Mouse (Mus musculus) mesoderm, embryonic 11.5 days (tissue): ENCODE measurements at regions not wholly inside any gene's neighbourhood (a gene's known extent, or its start where the extent isn't known, plus 50 kb on each side); places are given as distances from the start of the nearest gene placed in this dataset.

Source experiments
- DNase-seq: peaks from one replicate; pipeline ENCODE4 v3.0.0-alpha.2; 2012; ENCODE audit warnings: low read depth, low spot score

GRCm38 (mm10) chr9:13978842-13979241 is 151.3 kb downstream of the Fam76b start:
- DNase-seq: peak; percentile 81

DNA sequence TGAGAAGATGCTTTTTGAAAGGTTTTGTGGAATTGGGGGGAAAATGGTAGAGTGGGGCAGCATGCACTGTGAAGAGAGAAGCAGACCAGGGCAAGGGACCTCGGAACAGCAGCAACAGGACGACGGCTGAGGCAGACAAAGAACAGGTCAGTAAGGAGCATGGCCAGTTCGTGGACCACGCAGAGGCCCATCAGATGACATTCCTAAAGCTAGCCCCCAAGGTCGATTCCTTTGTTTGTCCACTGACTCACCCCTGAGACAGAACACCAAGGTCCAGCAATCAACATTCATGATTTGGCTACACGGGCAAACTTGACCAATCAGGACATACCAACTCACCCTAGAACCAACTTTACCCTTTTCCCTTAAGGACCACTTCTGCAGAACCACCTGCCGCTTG is 160.0 kb downstream of the Fam76b start:
- DNase-seq: no peak

DNA sequence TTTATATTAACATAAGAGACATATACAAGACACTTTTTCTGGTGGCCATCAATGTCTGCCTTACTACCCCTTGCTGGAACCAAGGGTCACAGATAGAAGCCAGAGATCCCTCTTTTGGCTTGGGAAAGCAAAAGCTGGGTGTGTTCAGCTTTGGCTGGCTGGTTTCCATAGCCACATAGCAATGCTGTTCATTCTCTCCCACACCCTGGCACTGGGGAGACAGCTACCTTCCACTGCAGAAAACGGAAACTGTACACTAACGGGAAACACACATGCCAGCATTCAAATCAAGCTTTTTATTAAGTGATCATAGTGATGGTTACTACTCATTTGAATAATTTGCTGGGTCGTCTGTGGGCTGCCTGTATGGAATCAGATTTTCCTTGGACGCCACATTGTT is 161.4 kb downstream of the Fam76b start:
- DNase-seq: no peak

- no peak for DNase-seq
Measured at GRCm38 (mm10) chr9:13990960-13991359, 163.4 kb downstream of the Fam76b start.

GRCm38 (mm10) chr9:13992728-13993127 is 165.2 kb downstream of the Fam76b start:
- DNase-seq: no peak

DNA sequence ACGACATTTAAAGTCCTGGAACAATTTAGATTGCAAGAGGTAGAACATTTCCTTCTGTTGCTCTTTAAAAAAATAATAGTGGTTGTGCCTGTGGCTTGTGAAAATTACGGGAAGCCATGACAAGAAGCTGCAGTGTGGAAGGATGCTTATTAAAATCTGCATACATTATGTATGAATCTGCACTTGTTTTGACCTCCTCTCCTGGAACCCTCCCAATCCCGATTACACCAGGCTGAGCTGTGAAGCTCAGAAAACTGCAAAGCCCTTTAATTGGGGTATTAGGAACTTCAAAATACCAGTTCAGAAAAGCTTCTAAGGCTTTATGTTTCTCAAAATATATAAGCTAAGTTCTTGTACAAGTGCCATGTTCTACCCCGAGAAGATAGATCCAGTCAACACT is 171.8 kb downstream of the Fam76b start:
- DNase-seq: no peak

DNA sequence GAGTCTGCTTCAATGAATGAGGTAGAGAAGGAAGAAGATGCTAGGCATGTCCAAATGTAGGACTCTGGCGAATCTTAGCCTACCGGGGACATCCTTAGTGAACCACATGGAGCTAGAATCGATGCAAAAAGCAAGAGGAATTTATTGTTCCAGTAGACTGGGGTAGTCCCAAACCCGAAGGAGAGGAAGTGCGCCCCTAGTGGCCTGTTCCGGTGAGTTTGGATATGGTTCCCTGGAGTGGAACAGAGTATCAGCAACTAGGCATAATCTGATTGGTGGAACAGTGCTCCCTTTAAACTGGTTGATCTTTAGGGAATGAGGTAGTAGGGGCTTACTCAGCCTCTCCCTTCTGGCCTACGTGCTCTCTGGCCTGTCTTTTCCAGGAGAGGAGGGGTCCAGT is 174.0 kb downstream of the Fam76b start:
- DNase-seq: peak; percentile 19

DNA sequence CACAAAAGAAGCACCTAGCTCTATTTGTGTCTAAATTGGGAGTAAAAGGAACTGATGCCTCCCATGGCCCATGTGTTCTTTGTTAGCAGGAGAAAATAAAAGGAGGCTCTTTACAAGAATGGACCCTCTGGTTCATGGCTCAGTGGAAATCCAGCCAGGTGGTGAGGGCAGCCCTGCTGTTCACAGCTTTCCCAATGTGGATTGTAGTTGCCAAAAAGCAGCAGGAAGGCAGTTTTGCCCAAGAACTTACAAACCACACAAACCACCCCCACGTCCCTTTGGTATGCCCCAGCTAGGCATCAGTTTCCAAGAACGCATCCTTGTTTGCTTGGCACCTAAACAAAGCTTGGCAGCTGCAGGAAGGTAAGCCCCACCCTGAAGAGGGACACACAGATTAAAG is 174.7 kb downstream of the Fam76b start:
- no peak for DNase-seq

DNA sequence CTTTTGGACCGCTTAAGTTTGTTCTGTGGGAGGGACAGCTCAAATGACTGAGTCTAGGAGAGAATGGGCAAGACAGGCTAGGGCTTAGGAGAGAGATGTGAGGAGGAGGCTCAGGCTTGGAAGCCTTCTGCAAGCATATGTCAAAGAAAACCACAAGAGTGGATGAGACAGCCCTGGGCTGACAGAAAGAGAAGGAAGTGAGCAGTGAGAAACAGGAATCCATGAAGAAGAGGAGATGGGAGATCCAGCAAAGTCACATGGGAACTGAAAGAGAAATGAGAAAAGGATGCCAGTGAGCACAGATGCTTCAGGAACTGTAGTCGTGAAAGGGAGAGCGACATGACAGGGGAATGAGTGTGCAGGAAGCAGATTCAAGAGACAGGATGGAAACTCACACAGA is 175.6 kb downstream of the Fam76b start:
- DNase-seq: no peak

DNA sequence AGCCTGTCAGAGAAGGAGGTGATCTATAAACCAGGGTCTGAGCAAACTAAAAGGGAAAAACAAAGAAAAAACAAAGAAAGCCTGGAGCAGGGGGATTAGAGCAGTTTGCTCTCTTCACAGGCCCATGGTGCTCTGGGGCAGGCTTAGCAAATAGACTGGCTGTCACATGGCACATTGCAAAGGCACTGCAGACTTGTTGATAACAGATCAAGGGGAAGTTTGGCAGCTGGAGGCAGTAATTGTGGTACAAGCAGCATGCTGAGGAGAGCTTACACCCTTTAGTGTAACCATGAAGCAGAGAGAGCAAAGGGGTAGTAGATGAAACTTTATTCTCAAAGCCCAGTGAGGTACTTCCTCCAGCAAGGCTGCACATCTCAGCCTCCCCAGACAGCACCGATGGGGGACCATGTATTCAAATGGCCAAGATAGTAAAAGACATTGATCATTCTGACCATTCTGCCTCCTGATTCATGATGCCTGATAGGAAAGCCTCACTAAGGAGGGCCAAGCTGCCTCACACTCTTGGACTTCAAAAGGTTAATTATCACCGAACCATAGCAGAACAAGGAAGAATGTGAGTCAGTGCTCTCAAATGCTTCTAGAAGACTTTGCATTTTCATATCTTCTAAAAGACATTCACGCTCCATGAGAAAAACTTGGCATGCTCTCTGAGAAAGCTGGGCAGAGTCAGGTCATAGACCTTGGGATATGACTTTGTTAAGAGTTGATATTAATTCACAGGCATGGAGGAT is 178.9 kb downstream of the Fam76b start:
- no peak for DNase-seq

DNA sequence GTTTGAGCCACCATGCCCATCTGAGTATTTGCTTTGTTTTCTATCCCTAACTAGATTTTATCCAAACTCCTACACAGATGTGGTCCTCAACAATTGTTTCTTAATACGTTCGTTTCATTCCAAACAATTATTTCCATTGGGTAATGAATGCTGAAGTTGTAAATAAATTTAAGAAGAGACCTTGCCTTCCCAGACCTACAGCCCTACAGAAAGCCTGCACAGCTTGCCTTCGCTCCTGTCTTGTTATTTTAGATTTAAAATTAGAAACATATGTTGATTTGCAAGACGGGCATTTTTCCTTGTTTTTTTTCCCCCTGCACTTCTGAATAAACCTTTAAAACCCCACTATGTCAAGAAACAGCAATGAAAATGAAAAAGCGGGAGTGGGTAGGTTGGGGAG is 181.9 kb downstream of the Fam76b start:
- peak; percentile 6 for DNase-seq

DNA sequence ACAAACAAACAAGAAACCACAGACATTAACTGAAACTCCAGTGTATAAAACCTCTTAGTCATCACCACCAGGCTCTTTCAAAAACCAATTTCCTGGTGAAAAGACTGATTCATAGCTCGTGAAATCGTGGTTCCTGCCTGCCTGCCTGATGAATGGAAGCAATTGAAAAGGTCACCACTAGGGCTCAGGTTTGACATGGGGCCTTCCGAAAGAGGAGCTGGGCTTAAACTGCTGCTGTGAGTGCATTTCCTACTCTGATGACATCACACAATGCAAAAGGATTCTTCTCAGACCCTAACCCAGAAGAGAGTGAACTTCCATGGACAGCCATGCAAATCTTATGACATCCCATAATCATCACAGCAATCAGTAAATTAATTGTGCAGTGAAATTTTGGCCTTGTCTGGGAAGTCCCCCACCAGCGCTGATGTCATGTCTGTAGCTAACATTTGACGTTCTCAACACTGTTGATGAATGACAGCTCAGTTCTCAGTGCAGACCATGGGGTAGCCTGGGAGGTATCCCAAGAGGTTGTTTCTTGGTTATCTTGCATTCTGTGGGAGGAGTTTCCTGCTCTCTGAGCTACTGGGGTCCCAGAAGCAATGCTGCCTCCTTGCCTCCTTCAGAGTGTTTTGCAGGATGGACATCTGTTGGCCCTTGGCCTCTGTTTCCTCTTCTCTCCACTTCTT is 182.9 kb downstream of the Fam76b start:
- DNase-seq: peak; percentile 70

GRCm38 (mm10) chr9:14024216-14024615 is 196.7 kb downstream of the Fam76b start:
- DNase-seq: no peak

DNA sequence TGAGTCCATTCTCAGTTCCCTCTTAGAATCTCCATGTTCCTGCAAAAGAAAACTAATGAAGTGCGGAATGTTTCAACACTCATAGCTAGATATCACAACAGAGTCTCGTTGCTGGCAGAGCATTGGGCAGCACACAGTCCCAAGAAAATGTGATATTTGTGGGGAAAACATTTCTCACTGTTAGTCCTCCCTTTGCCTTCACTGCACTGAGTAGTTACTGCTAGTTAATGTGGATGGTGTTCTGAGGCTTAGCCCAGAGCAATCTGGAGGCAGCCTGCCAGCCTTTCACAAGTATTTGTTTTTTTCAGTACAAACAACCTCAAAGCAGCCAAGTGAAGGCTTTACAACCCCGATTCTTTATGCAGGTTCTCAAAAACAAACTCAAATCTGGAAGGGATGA is 197.2 kb downstream of the Fam76b start:
- DNase-seq: no peak

- DNase-seq: no peak
Measured at GRCm38 (mm10) chr9:14028056-14028455, 200.5 kb downstream of the Fam76b start.

DNA sequence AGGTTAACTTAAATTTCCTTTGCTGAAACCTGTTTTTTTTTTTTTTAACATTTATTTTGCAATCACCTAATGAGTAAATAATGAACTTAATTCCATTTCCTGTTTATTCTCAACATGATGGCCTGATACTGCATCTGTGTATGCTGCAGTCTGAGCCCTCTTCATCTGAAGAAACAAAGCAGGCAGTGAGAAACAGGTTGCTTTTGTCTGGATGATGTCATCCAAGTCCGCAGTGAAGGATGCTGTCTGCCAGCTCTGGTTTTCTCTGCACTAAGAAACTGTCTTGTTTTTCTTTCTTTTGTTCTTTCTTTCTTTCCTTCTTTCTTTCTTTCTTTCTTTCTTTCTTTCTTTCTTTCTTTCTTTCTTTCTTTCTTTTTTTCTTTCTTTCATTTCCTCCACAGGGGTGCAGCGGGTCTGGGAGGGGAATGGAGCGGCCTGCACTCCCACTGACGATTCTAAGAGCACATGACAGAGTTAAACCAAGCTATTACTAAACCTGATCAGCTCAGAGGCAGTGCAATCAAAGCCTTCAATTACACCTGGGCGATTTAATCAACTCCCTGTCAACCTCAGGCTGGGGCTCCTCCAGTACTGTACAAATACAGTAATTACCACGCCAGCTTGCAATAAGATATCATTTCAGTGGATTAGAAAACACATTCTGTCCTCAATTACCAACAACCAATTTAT is 204.0 kb downstream of the Fam76b start:
- no peak for DNase-seq

GRCm38 (mm10) chr9:14032048-14032362 is 204.5 kb downstream of the Fam76b start:
- no peak for DNase-seq

GRCm38 (mm10) chr9:14035526-14035925 is 208.0 kb downstream of the Fam76b start:
- no peak for DNase-seq

DNA sequence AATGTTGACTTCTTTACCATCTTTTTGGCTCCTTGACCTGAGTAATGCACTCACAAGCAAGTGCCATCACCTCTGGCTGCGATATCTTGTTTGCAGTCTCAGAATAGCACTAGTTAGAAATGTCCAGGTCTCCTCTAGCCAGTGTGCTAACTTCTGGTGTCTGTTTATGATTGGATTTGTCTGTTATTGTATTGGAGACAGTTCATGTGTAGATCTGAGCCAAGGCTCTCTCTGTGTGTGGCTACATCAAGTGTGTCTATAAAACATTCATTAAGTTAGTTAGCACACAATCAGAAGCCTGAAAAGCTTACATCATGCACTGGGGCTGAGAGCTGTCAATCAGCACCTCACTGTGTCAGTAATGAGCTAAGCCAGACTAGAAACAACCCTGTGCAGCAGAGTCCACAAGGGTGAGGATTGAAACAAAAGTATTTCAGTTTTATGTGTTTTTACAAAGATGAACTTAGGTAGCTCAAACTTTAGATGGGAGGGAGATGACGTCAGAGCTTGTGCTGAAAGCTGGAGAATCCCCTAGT is 214.5 kb downstream of the Fam76b start:
- no peak for DNase-seq

GRCm38 (mm10) chr9:14048224-14048623 is 220.7 kb downstream of the Fam76b start:
- DNase-seq: no peak

DNA sequence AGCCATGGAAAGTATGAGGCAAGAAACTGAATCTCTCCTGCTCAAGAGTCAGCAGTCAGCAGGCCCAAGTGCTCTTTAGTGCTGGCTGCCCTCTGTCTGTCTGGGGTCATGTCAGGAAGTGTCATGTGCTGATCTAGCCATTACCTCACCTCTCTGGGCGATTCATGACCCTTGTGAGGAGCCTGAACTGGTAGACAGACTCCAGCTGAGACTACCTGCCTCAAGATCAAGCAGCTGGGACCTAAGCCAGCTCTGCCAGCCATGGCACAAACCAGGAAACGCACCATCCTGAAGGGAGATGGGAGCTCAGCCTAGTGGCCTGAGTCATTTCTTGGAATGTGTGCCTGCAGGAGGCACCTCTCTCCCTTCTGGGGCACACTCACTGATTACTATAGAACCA is 221.2 kb upstream of the Sesn3 start:
- DNase-seq: peak; percentile 13

GRCm38 (mm10) chr9:14056410-14057172 is 218.3 kb upstream of the Sesn3 start:
- DNase-seq: no peak
